8 mouse cellular contexts compared by ENCODE assay signal in the genomic region with DNA sequence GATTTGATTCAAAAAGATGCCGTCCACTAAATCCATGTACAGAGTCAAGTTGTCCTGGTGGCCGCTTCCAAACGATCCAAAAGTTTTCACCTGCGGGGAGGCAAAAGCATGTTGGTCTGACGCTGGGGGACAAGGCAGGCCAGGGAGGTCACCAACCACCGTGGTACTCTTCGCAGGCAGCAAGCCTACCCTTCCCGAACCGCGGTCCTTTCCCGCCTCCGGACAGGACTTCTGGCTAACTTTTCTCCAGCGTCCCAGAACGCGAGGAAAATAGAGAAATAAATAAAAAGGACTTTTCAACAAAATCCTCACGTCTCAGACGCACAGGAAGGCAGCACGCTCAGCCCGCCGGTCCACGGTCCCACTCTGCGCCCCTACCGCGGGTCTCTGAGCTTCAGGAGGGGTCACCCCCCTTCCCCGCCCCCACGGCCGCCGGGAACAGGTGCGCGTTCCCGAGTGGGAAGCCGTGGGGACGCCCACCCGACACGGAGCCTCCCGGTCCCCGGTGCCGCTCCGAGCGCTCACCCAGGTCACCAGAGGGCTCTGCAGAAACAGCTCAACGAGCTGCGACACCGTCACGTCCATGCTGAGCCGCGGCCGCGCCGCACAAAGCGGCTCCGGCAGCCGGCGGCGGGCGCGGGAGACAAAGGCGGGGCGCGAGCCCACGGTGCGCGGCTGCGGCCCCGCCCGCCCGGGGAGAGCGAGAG. TPM values are rescaled to one million over a fixed set of nuclear protein-coding genes. Genes with fewer than 3 reads are reported as not detected.
DNase-seq lines count a peak whose midpoint lies in the region; ATAC-seq and TF ChIP-seq lines count a peak whose summit lies in the region.

No protein-coding gene starts in this region.

- H3K27me3 ChIP-seq in kidney, adult 2 months (replicated peaks; ENCODE audit: control insufficient read depth, insufficient read depth, low read length), result no peaks in the 10 kb centered on the region
- peaks cover 6% of the 10 kb centered on the region; the same call in 1 of the 2 replicates for H3K27me3 ChIP-seq in G1E (ENCODE audit: insufficient read depth, low read length)
- H3K27me3 ChIP-seq in forebrain, embryonic 12.5 days, result no peaks in the 10 kb centered on the region
- H3K27me3 ChIP-seq in limb, embryonic 15.5 days, result peaks cover 19% of the 10 kb centered on the region

- H3K27ac ChIP-seq in kidney, adult 2 months (ENCODE audit: insufficient read depth, low read depth, low read length), result peak overlapping the region; percentile 18; the same call in 1 of the 2 replicates
- H3K27ac ChIP-seq in forebrain, embryonic 12.5 days, result peak overlapping the region; percentile 97
- H3K27ac ChIP-seq in limb, embryonic 15.5 days, result peak overlapping the region; percentile 55
- H3K27ac ChIP-seq in olfactory bulb, adult 2 months (ENCODE audit: insufficient read depth, low read depth, low read length), result 0 out of 2 replicates have a peak overlapping the region, but pooled peaks have one; percentile 31

- WGBS in kidney, adult 2 months, result under 1% methylated on average over 67 of the region's 67 CpGs
- under 1% methylated on average over 66 of the region's 67 CpGs for WGBS in forebrain, embryonic 12.5 days
- under 1% methylated on average over 62 of the region's 67 CpGs for WGBS in limb, embryonic 15.5 days
- WGBS in olfactory bulb, adult 2 months, result under 1% methylated on average over 66 of the region's 67 CpGs

- H3K9me3 ChIP-seq in G1E (replicated peaks), result no peaks in the 10 kb centered on the region
- no peaks in the 10 kb centered on the region for H3K9me3 ChIP-seq in forebrain, embryonic 12.5 days
- H3K9me3 ChIP-seq in limb, embryonic 15.5 days, result no peaks in the 10 kb centered on the region

- H3K36me3 ChIP-seq in kidney, adult 2 months (ENCODE audit: control insufficient read depth, insufficient read depth, low read length), result no peaks in the 10 kb centered on the region
- peaks cover 36% of the 10 kb centered on the region for H3K36me3 ChIP-seq in G1E (replicated peaks)
- peaks cover 3% of the 10 kb centered on the region; the same call in 1 of the 2 replicates for H3K36me3 ChIP-seq in forebrain, embryonic 12.5 days (replicated peaks)
- no peaks in the 10 kb centered on the region for H3K36me3 ChIP-seq in limb, embryonic 15.5 days

- peak overlapping the region; percentile 65 for H3K4me3 ChIP-seq in kidney, adult 2 months (ENCODE audit: insufficient read depth, low read depth, low read length)
- peak overlapping the region; percentile 80 for H3K4me3 ChIP-seq in G1E (ENCODE audit: low read depth, low read length)
- H3K4me3 ChIP-seq in forebrain, embryonic 12.5 days (replicated peaks), result peak overlapping the region; percentile 82
- peak overlapping the region; percentile 67 for H3K4me3 ChIP-seq in limb, embryonic 15.5 days
- H3K4me3 ChIP-seq in olfactory bulb, adult 2 months (ENCODE audit: insufficient read depth, low read depth, low read length), result peak overlapping the region; percentile 55

- H3K4me1 ChIP-seq in kidney, adult 2 months (ENCODE audit: control insufficient read depth, insufficient read depth, low read length), result no peaks in the 10 kb centered on the region; the same call in 1 of the 2 replicates
- peaks cover 50% of the 10 kb centered on the region for H3K4me1 ChIP-seq in G1E (ENCODE audit: insufficient read depth, low read depth, low read length)
- H3K4me1 ChIP-seq in forebrain, embryonic 12.5 days, result peaks cover 47% of the 10 kb centered on the region
- peaks cover 30% of the 10 kb centered on the region for H3K4me1 ChIP-seq in limb, embryonic 15.5 days
- H3K4me1 ChIP-seq in olfactory bulb, adult 2 months (ENCODE audit: control insufficient read depth, insufficient read depth, low read length), result peaks cover 25% of the 10 kb centered on the region

- ATAC-seq in G1E (ENCODE audit: extremely low read depth, insufficient number of reproducible peaks, low FRiP score, poor library complexity, severe bottlenecking), result no peak
- peak; percentile 21 for ATAC-seq in forebrain, embryonic 12.5 days (ENCODE audit: low FRiP score)
- peak; percentile 50 for ATAC-seq in limb, embryonic 15.5 days (ENCODE audit: insufficient number of reproducible peaks, low FRiP score, low TSS enrichment, low read depth)
- no peak for ATAC-seq in inflammation-experienced regulatory T-cells, adult 6 months

- intact Hi-C loops in left cerebral cortex, postnatal 4 days (cut with DNase I), result loop anchor here (5.0 kb wide), 1 partner anchor 91 kb away; no protein-coding TSS in a partner anchor

- peak overlapping the region; percentile 93 for H3K9ac ChIP-seq in forebrain, embryonic 12.5 days
- peak overlapping the region; percentile 44 for H3K9ac ChIP-seq in limb, embryonic 15.5 days

- TF ChIP-seq POLR2A in kidney, adult 2 months (IDR thresholded peaks at IDR 0.05; ENCODE audit: low read depth, low read length), result no peak
- TF ChIP-seq POLR2A in olfactory bulb, adult 2 months (IDR thresholded peaks at IDR 0.05; ENCODE audit: insufficient read depth, low read depth, low read length), result no peak

- no peak for DNase-seq in kidney, adult 2 months
- no peak for DNase-seq in kidney, adult 18-20 months
- no peak for DNase-seq in G1E (ENCODE audit: low spot score)
- no peak for DNase-seq in left cerebral cortex, postnatal 4 days

- TF ChIP-seq CTCF in kidney, adult 2 months (conservative IDR thresholded peaks at IDR 0.05; ENCODE audit: insufficient read depth, insufficient read length, low read depth, low read length), result no peak
- TF ChIP-seq CTCF in G1E (IDR thresholded peaks at IDR 0.05; ENCODE audit: low read depth, low read length), result no peak
- TF ChIP-seq CTCF in olfactory bulb, adult 2 months (IDR thresholded peaks at IDR 0.05; ENCODE audit: insufficient read depth, low read depth, low read length), result no peak

- H3K4me2 ChIP-seq in forebrain, embryonic 12.5 days, result peak overlapping the region; percentile 80
- H3K4me2 ChIP-seq in limb, embryonic 15.5 days, result peak overlapping the region; percentile 99

RNA-seq across cellular contexts. Expression of a gene that starts 0.5 kb away (rescaled TPM):
- polyA plus RNA-seq in kidney, adult 2 months (2012; rRNA removed), result 5.4 and 6.6 TPM in 2 replicates
- total RNA-seq in G1E (2014; fragmentation: Nextera tagmentation) (8.1 and 22.7 TPM in 2 replicates), G1E (2017) (9.1 and 9.2 TPM in 2 replicates)
- 31.0 and 32.8 TPM in 2 replicates for polyA plus RNA-seq in G1E (2012)
- 28.8 and 30.4 TPM in 2 replicates for polyA plus RNA-seq in forebrain, embryonic 12.5 days (2016; fragmentation: Nextera tagmentation; extraction: Ambion mirVana)
- 3.7 and 5.2 TPM in 2 replicates for polyA plus RNA-seq in limb, embryonic 15.5 days (2015; fragmentation: Nextera tagmentation; extraction: Ambion mirVana)
- 56.2 TPM in 1 of 2 replicates, not detected in the other for polyA plus RNA-seq in olfactory bulb, adult 2 months (2012; ENCODE audit: insufficient read depth, insufficient read length, low replicate concordance, missing spikeins)
- polyA plus RNA-seq in inflammation-experienced regulatory T-cells, adult 6 months (2017; shearing (Covaris generic)), result 10 to 100 TPM; 65.8 to 96.2 (median 95.7) TPM
- 10 to 100 TPM; 35.9 to 40.3 TPM for total RNA-seq in left cerebral cortex, postnatal 4 days (2021)

RNA-seq across cellular contexts. Expression of a gene that starts 55.1 kb away (rescaled TPM):
- polyA plus RNA-seq in kidney, adult 2 months (2012; rRNA removed), result 9.1 and 10.4 TPM in 2 replicates
- total RNA-seq in G1E (2014; fragmentation: Nextera tagmentation) (278 and 290 TPM in 2 replicates), G1E (2017) (150 and 171 TPM in 2 replicates)
- 66.6 and 90.9 TPM in 2 replicates for polyA plus RNA-seq in G1E (2012)
- 74.8 and 78.0 TPM in 2 replicates for polyA plus RNA-seq in forebrain, embryonic 12.5 days (2016; fragmentation: Nextera tagmentation; extraction: Ambion mirVana)
- 30.2 and 33.7 TPM in 2 replicates for polyA plus RNA-seq in limb, embryonic 15.5 days (2015; fragmentation: Nextera tagmentation; extraction: Ambion mirVana)
- polyA plus RNA-seq in olfactory bulb, adult 2 months (2012; ENCODE audit: insufficient read depth, insufficient read length, low replicate concordance, missing spikeins), result not detected in 2 replicates
- 10 to 100 TPM; 29.1 to 41.7 (median 32.4) TPM for polyA plus RNA-seq in inflammation-experienced regulatory T-cells, adult 6 months (2017; shearing (Covaris generic))
- total RNA-seq in left cerebral cortex, postnatal 4 days (2021), result 10 to 100 TPM; 49.9 to 56.2 TPM

Comparison
In these comparisons a context has a peak if more than half of its experiments do, and no peak if none do; other contexts are left out.
1. H3K27ac ChIP-seq: peak in every context shown above with its lines; median percentile 97 in forebrain, embryonic 12.5 days; 55 in limb, embryonic 15.5 days; 31 in olfactory bulb, adult 2 months; 18 in kidney, adult 2 months.
2. ATAC-seq: peak in forebrain, embryonic 12.5 days (single experiment) and limb, embryonic 15.5 days (single experiment); none in G1E (single experiment) and inflammation-experienced regulatory T-cells, adult 6 months (single experiment).
3. Peak in every context shown above with its lines, with median percentiles within 50 percentile points of each other: H3K4me3 ChIP-seq.